Mouse (Mus musculus): ENCODE measurements around the gene Ccdc92.

Gene Ccdc92

DNA sequence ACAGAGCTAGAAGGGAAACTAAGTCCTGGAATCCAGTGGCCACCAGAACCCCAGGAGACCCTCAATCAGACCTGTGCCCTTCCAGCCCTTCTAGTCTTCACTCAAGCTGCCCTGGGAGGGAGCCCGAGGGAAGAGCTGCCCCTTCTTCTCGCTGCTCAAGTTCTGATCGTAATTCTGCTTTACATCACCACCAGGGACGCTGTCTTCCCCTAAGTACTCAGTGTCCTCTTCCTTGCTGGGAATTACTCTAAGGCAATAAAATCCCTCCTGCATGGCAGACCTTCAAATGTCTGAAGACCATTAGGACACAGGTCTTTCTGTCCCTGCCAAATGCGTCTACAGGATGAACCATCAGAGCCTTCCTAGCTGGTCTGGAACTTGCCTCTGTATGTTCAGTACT is 2.2 kb downstream of the Ccdc92 start:
- DNase-seq (ENCODE audit: low spot score in 2 of 2) = no peak

- no peak for DNase-seq (ENCODE audit: low spot score in 2 of 2)
Measured at GRCm38 (mm10) chr5:124854202-124854601, 8.0 kb downstream of the Ccdc92 start.

- DNase-seq (ENCODE audit: low spot score in 2 of 2) = peak in 1 of 2 experiments; percentile 34
Measured at GRCm38 (mm10) chr5:124853079-124853478, 9.1 kb downstream of the Ccdc92 start.

GRCm38 (mm10) chr5:124852294-124852693 is 9.9 kb downstream of the Ccdc92 start:
- DNase-seq (ENCODE audit: low spot score in 2 of 2) = no peak

GRCm38 (mm10) chr5:124851572-124851971 is 10.7 kb downstream of the Ccdc92 start:
- no peak for DNase-seq (ENCODE audit: low spot score in 2 of 2)

- no peak for DNase-seq (ENCODE audit: low spot score in 2 of 2)
Measured at GRCm38 (mm10) chr5:124848994-124849393, 13.2 kb downstream of the Ccdc92 start.

DNA sequence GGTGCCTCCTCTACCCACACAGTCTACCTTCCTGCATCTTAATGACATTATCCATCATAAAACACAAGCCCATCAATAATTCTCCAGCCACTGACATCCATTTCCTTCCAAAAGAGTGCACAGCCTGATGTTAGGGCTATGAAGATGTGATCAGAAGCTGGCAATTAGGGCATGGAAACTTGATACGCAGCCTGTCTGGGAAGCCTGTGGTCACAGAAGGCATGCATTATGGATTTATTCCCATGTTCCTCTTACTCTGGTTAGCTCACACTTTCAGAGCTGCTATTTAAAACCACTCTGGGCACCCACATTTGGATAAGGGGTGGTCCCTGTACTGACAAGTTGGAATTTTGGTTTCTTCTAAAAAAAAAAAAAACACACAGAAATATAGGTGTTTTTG is 15.2 kb downstream of the Ccdc92 start:
- no peak for DNase-seq (ENCODE audit: low spot score in 2 of 2)

DNA sequence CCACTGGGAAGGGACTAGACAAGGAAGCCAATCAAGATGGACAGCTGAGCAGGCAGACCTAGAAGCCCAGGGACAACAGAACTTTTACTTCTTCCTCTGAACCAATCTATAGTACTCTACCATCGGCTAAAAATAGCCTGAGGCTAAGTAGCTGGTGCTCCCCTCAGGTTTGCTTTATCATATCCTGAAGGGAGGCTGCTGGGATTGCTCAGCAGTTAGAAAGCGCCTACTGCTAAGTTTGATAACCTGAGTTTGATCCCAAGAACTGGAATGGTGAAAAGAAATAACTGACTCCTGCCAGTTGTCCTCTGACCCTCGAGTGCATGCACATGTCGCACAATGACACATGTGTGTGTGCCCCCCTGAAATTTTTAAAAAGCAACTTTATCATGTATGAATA is 17.3 kb downstream of the Ccdc92 start:
- DNase-seq (ENCODE audit: low spot score in 2 of 2) = no peak

- DNase-seq (ENCODE audit: low spot score in 2 of 2) = no peak
Measured at GRCm38 (mm10) chr5:124843386-124843785, 18.8 kb downstream of the Ccdc92 start.

DNA sequence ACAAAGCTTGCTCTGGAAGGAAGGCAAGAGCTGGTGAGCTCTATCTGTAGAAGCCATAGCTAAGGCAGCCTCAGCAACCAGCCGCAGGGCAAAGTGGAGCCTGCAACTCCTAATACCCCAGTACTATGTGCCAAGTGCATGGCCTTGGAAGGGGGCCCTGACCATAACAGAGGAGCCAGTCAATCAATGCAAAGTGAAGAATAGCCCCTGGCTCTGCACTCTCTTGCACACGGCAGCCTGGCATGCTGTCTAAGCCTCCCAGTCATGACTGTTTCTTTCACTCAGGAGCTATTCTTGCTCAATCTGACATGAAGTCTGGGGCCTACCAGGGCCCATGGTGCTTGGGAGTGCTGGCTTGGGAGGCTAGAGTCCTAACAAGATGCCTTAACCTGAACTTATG is 21.6 kb downstream of the Ccdc92 start:
- DNase-seq (ENCODE audit: low spot score in 2 of 2) = no peak

GRCm38 (mm10) chr5:124840202-124840601 is 22.0 kb downstream of the Ccdc92 start:
- DNase-seq (ENCODE audit: low spot score in 2 of 2) = no peak

DNA sequence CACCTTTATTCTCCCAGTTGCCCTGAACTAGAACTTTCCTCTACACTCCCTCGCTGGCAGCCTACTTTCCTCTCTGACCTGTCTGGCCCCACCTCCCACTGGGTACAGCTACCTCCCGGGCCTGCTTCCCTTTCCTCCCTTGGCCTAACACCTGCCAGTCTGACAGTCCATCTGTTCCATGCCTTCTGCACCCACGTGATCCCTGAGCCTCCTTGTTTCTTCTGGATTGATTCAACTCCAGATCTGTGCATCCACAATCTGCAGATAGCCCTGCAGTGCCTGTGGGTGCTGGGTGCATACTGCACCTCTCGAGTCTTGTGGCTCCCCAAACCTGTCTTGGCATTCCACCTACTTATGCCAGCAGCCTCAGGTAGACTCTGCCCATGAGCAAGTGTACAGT is 25.6 kb downstream of the Ccdc92 start:
- peak; percentile 65 to 67 for DNase-seq (ENCODE audit: low spot score in 2 of 2)

GRCm38 (mm10) chr5:124836075-124836474 is 26.1 kb downstream of the Ccdc92 start:
- no peak for DNase-seq (ENCODE audit: low spot score in 2 of 2)

DNA sequence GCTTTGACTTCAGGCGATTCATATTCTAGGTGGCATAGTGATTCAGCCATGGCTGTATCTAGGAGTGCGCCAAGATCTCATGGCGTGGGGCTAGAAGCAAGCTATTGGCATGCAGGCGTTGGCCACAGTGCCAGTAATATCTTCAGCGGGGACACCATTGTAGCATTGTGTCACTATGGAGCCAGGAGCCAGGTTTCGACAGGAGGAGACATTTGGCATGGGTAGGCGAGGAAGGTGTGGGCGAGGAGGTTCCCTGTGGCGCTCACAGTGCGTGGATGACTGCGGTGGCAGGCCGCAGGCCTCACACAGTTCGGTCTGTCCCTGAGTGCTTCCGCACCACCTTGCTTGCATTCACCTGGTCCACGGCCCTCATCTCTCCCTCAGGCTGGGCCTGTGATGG is 27.0 kb downstream of the Ccdc92 start:
- DNase-seq (ENCODE audit: low spot score in 2 of 2) = no peak

DNA sequence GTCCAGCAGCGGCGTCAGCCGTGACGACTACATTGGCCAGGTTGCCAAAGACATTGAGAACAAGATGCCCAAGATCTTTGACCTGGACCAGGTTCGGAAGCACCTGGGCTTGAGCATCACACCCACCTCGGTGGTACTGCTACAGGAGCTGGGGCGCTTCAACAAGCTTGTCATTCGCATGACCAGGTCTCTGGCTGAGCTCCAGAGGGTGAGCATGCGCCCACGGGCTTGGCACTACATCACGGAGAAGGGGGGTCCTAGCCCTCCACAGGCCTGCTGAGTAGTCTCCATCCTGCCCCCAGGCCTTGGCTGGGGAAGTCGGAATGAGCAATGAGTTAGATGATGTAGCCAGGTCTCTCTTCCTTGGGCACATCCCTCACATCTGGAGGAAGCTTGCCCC is 31.9 kb downstream of the Ccdc92 start:
- no peak for DNase-seq (ENCODE audit: low spot score in 2 of 2)

- no peak for DNase-seq (ENCODE audit: low spot score in 2 of 2)
Measured at GRCm38 (mm10) chr5:124822128-124822894, 39.9 kb downstream of the Ccdc92 start.

GRCm38 (mm10) chr5:124817050-124817449 is 45.2 kb downstream of the Ccdc92 start:
- DNase-seq (ENCODE audit: low spot score in 2 of 2) = no peak

DNA sequence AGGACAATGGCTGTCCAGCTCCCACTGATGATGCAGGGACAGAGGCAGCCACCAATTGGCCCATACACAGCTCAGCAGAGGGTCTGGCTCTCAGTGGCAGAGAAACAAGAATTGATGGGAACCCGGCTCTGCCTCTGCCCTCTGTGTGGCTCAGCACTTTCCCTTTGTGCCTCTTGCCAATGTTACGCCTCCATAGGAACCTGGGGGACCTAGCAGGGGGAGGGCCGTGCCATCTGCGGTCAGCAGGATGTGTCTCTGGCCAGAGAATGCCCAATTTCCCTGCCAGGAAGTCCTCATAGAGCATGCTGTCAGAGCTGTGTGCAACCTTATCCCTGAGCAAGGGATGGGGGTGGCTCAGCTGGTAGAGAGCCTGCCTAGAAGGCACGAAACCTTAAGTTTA is 47.4 kb downstream of the Ccdc92 start:
- DNase-seq (ENCODE audit: low spot score in 2 of 2) = no peak

GRCm38 (mm10) chr5:124812466-124812865 is 49.8 kb downstream of the Ccdc92 start:
- DNase-seq (ENCODE audit: low spot score in 2 of 2) = no peak

GRCm38 (mm10) chr5:124809708-124810366 is 52.4 kb downstream of the Ccdc92 start:
- DNase-seq (ENCODE audit: low spot score in 2 of 2) = peak; percentile 58 to 77

- DNase-seq (ENCODE audit: low spot score in 2 of 2) = no peak
Measured at GRCm38 (mm10) chr5:124792112-124792511, 70.1 kb downstream of the Ccdc92 start.

GRCm38 (mm10) chr5:124785650-124786049 is 76.6 kb downstream of the Ccdc92 start:
- DNase-seq (ENCODE audit: low spot score in 2 of 2) = no peak
